Mouse (Mus musculus): ENCODE measurements around the gene Asb14. TPM values are rescaled to one million over a fixed set of nuclear protein-coding genes. Genes with fewer than 3 reads are reported as not detected.

The Asb14 gene
- polyA plus RNA-seq (2015; fragmentation: Nextera tagmentation; extraction: Ambion mirVana): 0.12 and 0.19 TPM in 2 replicates

GRCm38 (mm10) chr14:26894392-26894791 lies at the start of gene Asb14:
TSS of gene Asb14 (plus strand) at chr14:26894557.
- DNase-seq (ENCODE audit: low spot score) (no peak), ATAC-seq (replicated peaks; ENCODE audit: low FRiP score, low read depth) (no peak)
- TF ChIP-seq CTCF (IDR thresholded peaks at IDR 0.05; ENCODE audit: low read depth): no peak
- 93% methylated on average over 4 of the region's 4 CpGs for WGBS
- Histone ChIP-seq H3K4me1 (replicated peaks; ENCODE audit: insufficient read depth, low read length) (no peaks in the 10 kb centered on the region), H3K4me2 (ENCODE audit: low read length) (no peak within 1 kb of the TSS), H3K27me3 (ENCODE audit: insufficient read depth, low read length) (no peaks in the 10 kb centered on the region), H3K9me3 (replicated peaks; ENCODE audit: low read length) (no peaks in the 10 kb centered on the region), H3K36me3 (ENCODE audit: insufficient read depth, low read length) (no peaks in the 10 kb centered on the region), H3K4me3 (replicated peaks; ENCODE audit: low read depth, low read length) (no peak within 1 kb of the TSS), H3K27ac (no peak within 1 kb of the TSS), H3K9ac (ENCODE audit: low read depth, low read length) (no peak within 1 kb of the TSS)

GRCm38 (mm10) chr14:26853053-26853452 lies 41.3 kb upstream of the Asb14 start:
- ATAC-seq (replicated peaks; ENCODE audit: low FRiP score, low read depth): no peak
- H3K9ac ChIP-seq (ENCODE audit: low read depth, low read length): no peak overlapping the region
- WGBS: 71% methylated on average over 8 of the region's 8 CpGs
- no peak for DNase-seq (ENCODE audit: low spot score)
- H3K4me2 ChIP-seq (ENCODE audit: low read length): no peak overlapping the region
- H3K27ac ChIP-seq: no peak overlapping the region
- no peaks in the 10 kb centered on the region for H3K36me3 ChIP-seq (ENCODE audit: insufficient read depth, low read length)
- H3K4me1 ChIP-seq (replicated peaks; ENCODE audit: insufficient read depth, low read length): no peaks in the 10 kb centered on the region
- no peak overlapping the region for H3K4me3 ChIP-seq (replicated peaks; ENCODE audit: low read depth, low read length)
- no peaks in the 10 kb centered on the region for H3K9me3 ChIP-seq (replicated peaks; ENCODE audit: low read length)
- TF ChIP-seq CTCF (IDR thresholded peaks at IDR 0.05; ENCODE audit: low read depth): no peak
- no peaks in the 10 kb centered on the region for H3K27me3 ChIP-seq (ENCODE audit: insufficient read depth, low read length)

GRCm38 (mm10) chr14:26854066-26854465 lies 40.3 kb upstream of the Asb14 start:
- Histone ChIP-seq H3K4me2 (ENCODE audit: low read length) (no peak overlapping the region), H3K4me1 (replicated peaks; ENCODE audit: insufficient read depth, low read length) (no peaks in the 10 kb centered on the region), H3K27me3 (ENCODE audit: insufficient read depth, low read length) (no peaks in the 10 kb centered on the region), H3K9me3 (replicated peaks; ENCODE audit: low read length) (no peaks in the 10 kb centered on the region), H3K36me3 (ENCODE audit: insufficient read depth, low read length) (no peaks in the 10 kb centered on the region), H3K4me3 (replicated peaks; ENCODE audit: low read depth, low read length) (no peak overlapping the region), H3K9ac (ENCODE audit: low read depth, low read length) (no peak overlapping the region), H3K27ac (no peak overlapping the region)
- WGBS: 51% methylated on average over 2 of the region's 2 CpGs
- ATAC-seq (replicated peaks; ENCODE audit: low FRiP score, low read depth) (no peak), DNase-seq (ENCODE audit: low spot score) (no peak)
- TF ChIP-seq CTCF (IDR thresholded peaks at IDR 0.05; ENCODE audit: low read depth): no peak

- Histone ChIP-seq H3K4me3 (replicated peaks; ENCODE audit: low read depth, low read length) (no peak overlapping the region), H3K27me3 (ENCODE audit: insufficient read depth, low read length) (no peaks in the 10 kb centered on the region), H3K27ac (no peak overlapping the region), H3K4me2 (ENCODE audit: low read length) (no peak overlapping the region), H3K9ac (ENCODE audit: low read depth, low read length) (no peak overlapping the region), H3K4me1 (replicated peaks; ENCODE audit: insufficient read depth, low read length) (no peaks in the 10 kb centered on the region), H3K36me3 (ENCODE audit: insufficient read depth, low read length) (no peaks in the 10 kb centered on the region), H3K9me3 (replicated peaks; ENCODE audit: low read length) (no peaks in the 10 kb centered on the region)
- ATAC-seq (replicated peaks; ENCODE audit: low FRiP score, low read depth) (no peak), DNase-seq (ENCODE audit: low spot score) (peak; percentile 30)
- TF ChIP-seq CTCF (IDR thresholded peaks at IDR 0.05; ENCODE audit: low read depth): no peak
- 57% methylated on average over 2 of the region's 2 CpGs for WGBS
Measured at GRCm38 (mm10) chr14:26858364-26858763, 36.0 kb upstream of the Asb14 start.

GRCm38 (mm10) chr14:26859024-26859423 lies 35.3 kb upstream of the Asb14 start:
- H3K27ac ChIP-seq: no peak overlapping the region
- TF ChIP-seq CTCF (IDR thresholded peaks at IDR 0.05; ENCODE audit: low read depth): no peak
- H3K4me1 ChIP-seq (replicated peaks; ENCODE audit: insufficient read depth, low read length): no peaks in the 10 kb centered on the region
- DNase-seq (ENCODE audit: low spot score) (no peak), ATAC-seq (replicated peaks; ENCODE audit: low FRiP score, low read depth) (no peak)
- no peaks in the 10 kb centered on the region for H3K9me3 ChIP-seq (replicated peaks; ENCODE audit: low read length)
- H3K4me2 ChIP-seq (ENCODE audit: low read length): no peak overlapping the region
- WGBS: 73% methylated on average over 3 of the region's 3 CpGs
- no peak overlapping the region for H3K9ac ChIP-seq (ENCODE audit: low read depth, low read length)
- no peak overlapping the region for H3K4me3 ChIP-seq (replicated peaks; ENCODE audit: low read depth, low read length)
- H3K27me3 ChIP-seq (ENCODE audit: insufficient read depth, low read length): no peaks in the 10 kb centered on the region
- H3K36me3 ChIP-seq (ENCODE audit: insufficient read depth, low read length): no peaks in the 10 kb centered on the region

GRCm38 (mm10) chr14:26867356-26867755 lies 27.0 kb upstream of the Asb14 start:
- H3K4me3 ChIP-seq (replicated peaks; ENCODE audit: low read depth, low read length): no peak overlapping the region
- DNase-seq (ENCODE audit: low spot score) (no peak), ATAC-seq (replicated peaks; ENCODE audit: low FRiP score, low read depth) (no peak)
- TF ChIP-seq CTCF (IDR thresholded peaks at IDR 0.05; ENCODE audit: low read depth): peak; percentile 31; the same call in 1 of the 2 replicates
- H3K27me3 ChIP-seq (ENCODE audit: insufficient read depth, low read length): no peaks in the 10 kb centered on the region
- H3K4me1 ChIP-seq (replicated peaks; ENCODE audit: insufficient read depth, low read length): no peaks in the 10 kb centered on the region
- H3K36me3 ChIP-seq (ENCODE audit: insufficient read depth, low read length): no peaks in the 10 kb centered on the region
- H3K27ac ChIP-seq: no peak overlapping the region
- 76% methylated on average over 9 of the region's 9 CpGs for WGBS
- H3K4me2 ChIP-seq (ENCODE audit: low read length): no peak overlapping the region
- H3K9ac ChIP-seq (ENCODE audit: low read depth, low read length): no peak overlapping the region
- H3K9me3 ChIP-seq (replicated peaks; ENCODE audit: low read length): no peaks in the 10 kb centered on the region

- Histone ChIP-seq H3K4me1 (replicated peaks; ENCODE audit: insufficient read depth, low read length) (no peaks in the 10 kb centered on the region), H3K4me3 (replicated peaks; ENCODE audit: low read depth, low read length) (no peak overlapping the region), H3K27me3 (ENCODE audit: insufficient read depth, low read length) (no peaks in the 10 kb centered on the region), H3K9ac (ENCODE audit: low read depth, low read length) (no peak overlapping the region), H3K27ac (no peak overlapping the region), H3K36me3 (ENCODE audit: insufficient read depth, low read length) (no peaks in the 10 kb centered on the region), H3K4me2 (ENCODE audit: low read length) (no peak overlapping the region), H3K9me3 (replicated peaks; ENCODE audit: low read length) (no peaks in the 10 kb centered on the region)
- 78% methylated on average over 5 of the region's 5 CpGs for WGBS
- DNase-seq (ENCODE audit: low spot score) (no peak), ATAC-seq (replicated peaks; ENCODE audit: low FRiP score, low read depth) (no peak)
- no peak for TF ChIP-seq CTCF (IDR thresholded peaks at IDR 0.05; ENCODE audit: low read depth)
Measured at GRCm38 (mm10) chr14:26868299-26868698, 26.1 kb upstream of the Asb14 start.
